Mouse (Mus musculus) intestine, postnatal 0 days (tissue): ENCODE measurements around the gene Kmt2d. TPM values are rescaled to one million over a fixed set of nuclear protein-coding genes. Genes with fewer than 3 reads are reported as not detected.

Experiments
- ATAC-seq: fragments of 200-750 bp; cut with Nextera tagmentation; 2 replicates; pipeline ENCODE4 v1.8.0; 2017; ENCODE audit warnings: mild to moderate bottlenecking, moderate TSS enrichment, moderate library complexity
- H3K27ac ChIP-seq: fragments of 300-500 bp; sonication (generic); 2 replicates; pipeline ENCODE4 v1.5.1; 2014; ENCODE audit warnings: mild to moderate bottlenecking, low read depth, low read length, moderate library complexity
- H3K27me3 ChIP-seq: fragments of 300-500 bp; sonication (generic); replicated peaks from 2 replicates; pipeline ENCODE4 v1.6.1; 2014; ENCODE audit warnings: low read length, mixed read lengths; ENCODE audit not compliant: control insufficient read depth, insufficient read depth
- H3K36me3 ChIP-seq: fragments of 300-500 bp; sonication (generic); 2 replicates; pipeline ENCODE4 v1.6.1; 2014; ENCODE audit warnings: mild to moderate bottlenecking, moderate library complexity; ENCODE audit not compliant: control insufficient read depth, insufficient read depth
- H3K4me1 ChIP-seq: fragments of 300-500 bp; sonication (generic); replicated peaks from 2 replicates; pipeline ENCODE4 v1.6.1; 2014; ENCODE audit warnings: antibody characterized with exemption, low read length, mixed read lengths; ENCODE audit not compliant: control insufficient read depth, insufficient read depth
- H3K4me2 ChIP-seq: fragments of 300-500 bp; sonication (generic); replicated peaks from 2 replicates; pipeline ENCODE4 v1.6.1; 2014; ENCODE audit warnings: low read depth, mild to moderate bottlenecking, moderate library complexity
- H3K4me3 ChIP-seq: fragments of 300-500 bp; sonication (generic); 2 replicates; pipeline ENCODE4 v1.5.1; 2014; ENCODE audit warnings: low read depth, low read length
- H3K9ac ChIP-seq: fragments of 300-500 bp; sonication (generic); 2 replicates; pipeline ENCODE4 v1.6.1; 2014; ENCODE audit warnings: mild to moderate bottlenecking, low read depth, low read length
- H3K9me3 ChIP-seq: fragments of 300-500 bp; sonication (generic); 2 replicates; pipeline ENCODE4 v1.6.1; 2016; ENCODE audit warnings: mixed run types; ENCODE audit not compliant: control insufficient read depth
- CTCF ChIP-seq: sonication (generic); IDR thresholded peaks from 2 replicates; pipeline ENCODE4 v1.5.1; 2016; ENCODE audit warnings: low read depth, mild to moderate bottlenecking, control low read depth, antibody characterized with exemption, moderate library complexity
- WGBS: fragments of 180-500 bp; shearing (Covaris S2); extraction: QIAGEN DNeasy Blood & Tissue Kit; methylation state at CpG from one replicate; pipeline ENCODE4 v1.1.7; 2014; 5-methylcytosine and 5-hydroxymethylcytosine counted together
- polyA plus RNA-seq: library from polyadenylated mRNA; unstranded; fragments of >200 nt; fragmentation: Nextera tagmentation; extraction: Ambion mirVana; gene quantifications from 2 replicates; pipeline ENCODE4 v1.2.1, GENCODE M21; 2015

Kmt2d gene
- polyA plus RNA-seq, 1 experiment from 2014 or later = 5.3 TPM

DNA sequence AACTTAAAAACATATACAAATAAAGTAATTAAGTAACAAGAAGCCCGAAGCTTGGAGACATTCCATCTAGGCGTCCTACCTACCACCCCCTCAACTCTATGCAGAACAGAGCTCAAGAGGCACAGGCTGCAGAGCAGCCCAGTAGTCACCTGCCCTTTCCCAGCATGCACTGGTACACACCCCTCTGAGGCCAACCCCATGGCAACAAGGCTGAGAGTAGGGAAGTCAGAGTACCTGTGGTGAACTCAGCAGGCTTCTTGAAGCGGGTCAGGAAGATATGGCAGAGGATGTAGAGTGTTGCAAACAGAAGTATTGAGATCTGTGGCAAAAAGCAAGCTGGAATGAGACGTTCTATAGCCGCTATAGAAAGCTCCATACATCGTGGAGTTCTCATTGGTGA lies 43.9 kb upstream of the Kmt2d start:
- peaks cover 40% of the 10 kb centered on the region for H3K36me3 ChIP-seq
- H3K4me2 ChIP-seq = no peak overlapping the region
- H3K27ac ChIP-seq = no peak overlapping the region
- no peaks in the 10 kb centered on the region for H3K27me3 ChIP-seq
- H3K9ac ChIP-seq = no peak overlapping the region
- ATAC-seq = no peak
- no peak overlapping the region for H3K4me3 ChIP-seq
- 88% methylated on average over 6 of the region's 6 CpGs for WGBS
- H3K9me3 ChIP-seq = no peaks in the 10 kb centered on the region
- TF ChIP-seq CTCF = no peak
- 0 out of 2 replicates have a peak, but pooled peaks cover 2% of the 10 kb centered on the region for H3K4me1 ChIP-seq

DNA sequence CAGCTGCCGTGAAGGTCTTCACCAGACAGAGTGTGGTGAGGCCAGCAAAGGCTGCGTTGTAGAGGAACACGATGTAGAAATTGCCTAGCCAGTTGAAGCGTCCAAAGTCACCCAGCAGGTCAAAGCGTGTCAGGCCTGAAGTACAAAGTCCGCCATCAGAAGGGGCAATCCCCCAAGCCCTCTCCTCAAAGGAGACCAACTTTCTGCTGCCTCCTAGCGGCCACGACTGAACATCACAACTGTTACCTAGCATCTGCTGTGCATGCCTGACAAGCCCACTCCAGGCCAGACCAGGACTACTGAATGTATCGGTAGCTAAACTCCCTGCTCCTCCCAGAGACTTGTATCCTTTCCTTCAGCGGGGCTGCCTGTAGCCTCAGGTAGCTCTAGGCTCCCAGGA lies 33.7 kb upstream of the Kmt2d start:
- H3K36me3 ChIP-seq = peaks cover 50% of the 10 kb centered on the region
- no peaks in the 10 kb centered on the region for H3K9me3 ChIP-seq
- H3K4me1 ChIP-seq = no peaks in the 10 kb centered on the region
- peak; percentile 78 for TF ChIP-seq CTCF
- no peak for ATAC-seq
- H3K27me3 ChIP-seq = peaks cover 8% of the 10 kb centered on the region; the same call in 1 of the 2 replicates
- 32% methylated on average over 10 of the region's 10 CpGs for WGBS
- no peak overlapping the region for H3K9ac ChIP-seq
- H3K4me2 ChIP-seq = no peak overlapping the region
- no peak overlapping the region for H3K4me3 ChIP-seq
- H3K27ac ChIP-seq = no peak overlapping the region

DNA sequence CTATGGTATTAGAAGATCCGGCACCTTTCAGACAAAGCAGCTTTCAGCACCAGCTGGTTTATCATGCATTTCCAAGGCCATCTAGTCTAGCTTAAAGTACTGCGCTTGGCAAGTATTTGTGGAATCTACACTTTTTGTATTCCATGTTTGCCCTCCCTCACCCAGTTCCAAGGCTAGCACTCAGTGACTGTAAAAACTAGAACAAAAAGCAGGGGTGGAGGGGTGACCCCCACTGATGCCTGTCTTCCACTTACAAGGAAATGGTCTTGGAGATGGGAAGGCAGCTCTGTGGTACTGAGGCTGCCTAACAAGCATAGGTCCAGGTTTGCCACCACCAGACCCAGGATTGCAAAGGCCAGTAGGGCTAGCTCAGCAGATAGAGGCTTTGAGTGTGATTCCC lies 31.6 kb upstream of the Kmt2d start:
- Histone ChIP-seq H3K4me2 (no peak overlapping the region), H3K27me3 (peaks cover 27% of the 10 kb centered on the region), H3K4me1 (peaks cover 3% of the 10 kb centered on the region; the same call in 1 of the 2 replicates), H3K9ac (no peak overlapping the region), H3K36me3 (peaks cover 29% of the 10 kb centered on the region), H3K9me3 (no peaks in the 10 kb centered on the region), H3K27ac (no peak overlapping the region), H3K4me3 (no peak overlapping the region)
- no peak for ATAC-seq
- no peak for TF ChIP-seq CTCF
- 86% methylated on average over 2 of the region's 2 CpGs for WGBS

DNA sequence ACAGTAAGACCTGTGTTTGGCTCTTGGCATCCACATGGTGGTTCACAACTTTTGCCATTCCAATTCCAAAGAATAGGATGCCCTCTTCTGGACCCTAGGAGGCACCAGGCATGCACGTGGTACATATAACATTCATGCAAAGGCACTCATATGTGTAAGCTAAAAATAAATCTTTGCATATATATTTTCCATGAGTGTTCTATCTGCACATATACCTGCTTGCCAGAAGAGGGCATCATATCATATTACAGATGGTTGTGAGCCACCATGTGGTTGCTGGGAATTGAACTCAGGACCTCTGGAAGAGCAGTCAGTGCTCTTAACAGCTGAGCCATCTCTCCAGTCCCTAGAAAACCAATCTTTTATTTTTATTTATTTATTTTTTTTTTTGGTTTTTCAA lies 30.5 kb upstream of the Kmt2d start:
- peaks cover 3% of the 10 kb centered on the region; the same call in 1 of the 2 replicates for H3K4me1 ChIP-seq
- TF ChIP-seq CTCF = no peak
- H3K27me3 ChIP-seq = peaks cover 37% of the 10 kb centered on the region
- H3K9me3 ChIP-seq = no peaks in the 10 kb centered on the region
- WGBS = 63% methylated on average over 1 of the region's 1 CpGs
- no peak for ATAC-seq
- H3K4me2 ChIP-seq = no peak overlapping the region
- no peak overlapping the region for H3K27ac ChIP-seq
- H3K9ac ChIP-seq = no peak overlapping the region
- peaks cover 19% of the 10 kb centered on the region for H3K36me3 ChIP-seq
- H3K4me3 ChIP-seq = no peak overlapping the region

DNA sequence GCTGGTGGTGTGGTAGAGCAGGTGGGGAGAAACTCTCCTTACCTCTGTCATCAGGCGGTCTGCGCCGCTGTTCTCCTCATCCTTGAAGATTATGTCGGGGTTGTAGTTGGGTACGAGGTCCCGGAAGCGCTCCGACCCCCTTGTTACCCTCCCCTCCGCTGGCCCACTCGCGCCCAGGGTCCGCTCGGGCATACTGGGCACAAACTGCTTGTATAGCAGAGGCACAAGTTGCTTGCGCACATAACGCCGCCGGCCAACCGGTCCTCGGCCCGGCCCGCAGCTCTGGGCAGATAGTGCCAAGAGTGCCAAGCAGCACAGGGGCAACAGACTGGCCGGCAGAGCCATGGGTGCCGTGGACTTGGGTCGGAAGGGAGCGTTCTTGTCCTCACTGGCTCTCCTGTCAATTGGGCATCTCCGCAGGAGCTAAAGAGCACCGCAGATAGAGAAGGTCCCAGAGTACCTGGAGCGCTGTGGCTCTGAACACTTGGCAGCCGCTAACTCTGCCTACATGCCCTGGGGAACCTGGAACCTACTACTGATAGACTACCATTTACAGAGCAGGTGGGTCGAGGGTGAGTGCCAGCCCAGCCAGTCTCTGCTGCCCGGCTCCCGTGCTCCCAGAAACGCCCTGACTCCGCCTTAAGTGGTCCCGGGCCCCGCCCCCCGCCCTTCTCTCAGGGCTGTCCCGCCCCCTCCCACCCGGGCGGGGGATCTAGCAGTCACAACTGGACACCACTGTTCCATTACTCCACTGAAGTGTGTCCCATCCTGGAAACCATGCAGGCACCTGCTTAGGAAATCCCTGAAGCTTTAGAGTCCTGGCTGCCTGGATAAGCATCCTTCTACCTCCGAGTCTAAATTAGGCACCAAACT lies 27.2 kb upstream of the Kmt2d start, which contains the start of gene Dhh:
Dhh (minus strand) TSS at position 613 of the 873 bp plus-strand sequence.
- H3K4me3 ChIP-seq = peak within 1 kb of the TSS; percentile 24
- no peak within 1 kb of the TSS for H3K27ac ChIP-seq
- H3K9me3 ChIP-seq = no peaks in the 10 kb centered on the region
- H3K27me3 ChIP-seq = peaks cover 66% of the 10 kb centered on the region
- no peak for ATAC-seq
- peak within 1 kb of the TSS; percentile 35 for H3K4me2 ChIP-seq
- 2% methylated on average over 41 of the region's 41 CpGs for WGBS
- H3K9ac ChIP-seq = no peak within 1 kb of the TSS
- TF ChIP-seq CTCF = no peak
- H3K36me3 ChIP-seq = 0 out of 2 replicates have a peak, but pooled peaks cover under 1% of the 10 kb centered on the region
- peaks cover 11% of the 10 kb centered on the region for H3K4me1 ChIP-seq

DNA sequence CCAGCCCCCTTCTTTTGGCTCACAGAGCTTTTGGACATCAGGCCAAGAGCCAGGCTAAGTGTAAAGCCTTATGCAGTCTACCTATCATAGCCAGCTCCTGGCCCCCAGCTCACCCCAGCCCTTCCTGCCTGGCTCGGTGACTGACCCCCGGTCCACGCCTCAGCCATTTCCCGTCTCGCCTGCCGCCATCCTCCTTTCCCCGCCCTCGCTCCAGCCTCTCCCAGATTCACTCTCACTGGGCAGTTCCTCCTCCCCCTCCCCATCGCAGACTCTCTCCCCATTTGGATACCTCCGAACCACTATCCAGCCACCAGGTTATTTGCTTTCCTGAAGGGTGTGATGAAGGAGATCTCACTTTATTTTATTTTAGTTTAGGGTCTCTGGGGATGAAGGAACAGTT lies 26.5 kb upstream of the Kmt2d start:
- Histone ChIP-seq H3K4me1 (peaks cover 11% of the 10 kb centered on the region), H3K9ac (no peak overlapping the region), H3K36me3 (no peaks in the 10 kb centered on the region), H3K27ac (no peak overlapping the region), H3K27me3 (peaks cover 66% of the 10 kb centered on the region), H3K9me3 (no peaks in the 10 kb centered on the region), H3K4me3 (peak overlapping the region; percentile 24), H3K4me2 (peak overlapping the region; percentile 35)
- no peak for ATAC-seq
- WGBS = 8% methylated on average over 10 of the region's 10 CpGs
- TF ChIP-seq CTCF = no peak
